Mouse (Mus musculus): ENCODE results near the gene Gm4312.

DNA sequence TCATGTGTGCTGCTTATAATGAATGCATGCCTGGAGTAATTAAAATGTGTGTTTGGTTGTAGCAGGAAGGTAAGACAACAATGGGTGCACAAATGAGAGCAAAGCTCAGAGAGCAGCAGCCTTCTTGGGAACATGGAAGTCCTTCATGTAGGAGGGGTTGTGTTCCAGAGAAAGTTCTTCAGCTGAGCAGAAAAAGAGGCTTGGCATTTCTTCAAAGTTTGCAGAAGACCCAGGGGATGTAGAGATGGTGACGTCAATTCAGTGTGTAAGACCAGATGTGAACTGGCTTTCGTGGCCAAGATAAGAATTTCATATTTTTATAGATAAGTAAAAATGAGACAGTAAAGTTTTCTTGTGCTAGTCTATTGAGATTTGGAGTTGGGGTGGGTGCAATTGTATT lies 45.2 kb upstream of the Gm4312 start:
- TF ChIP-seq CTCF (IDR thresholded peaks at IDR 0.05; ENCODE audit: borderline replicate concordance, control insufficient read depth, extremely low read depth, insufficient read depth, low read length, poor library complexity) (no peak), POLR2A (IDR thresholded peaks at IDR 0.05; ENCODE audit: control insufficient read depth, extremely low read depth, insufficient read depth, low read length, poor library complexity) (no peak)

All from thymus, adult 2 months (tissue).